Mouse (Mus musculus) embryonic facial prominence, embryonic 12.5 days (tissue): ENCODE data around the gene Snx13. TPM values are rescaled to one million over a fixed set of nuclear protein-coding genes. Genes with fewer than 3 reads are reported as not detected.

Source experiments
- ATAC-seq: fragments of 200-750 bp; cut with Nextera tagmentation; 2 replicates; pipeline ENCODE4 v1.8.0; 2017; ENCODE audit not compliant: insufficient number of reproducible peaks, insufficient read depth, low FRiP score, low TSS enrichment
- H3K27ac ChIP-seq: fragments of 300-500 bp; sonication (generic); 2 replicates; pipeline ENCODE4 v1.5.1; 2016; ENCODE audit warnings: mild to moderate bottlenecking
- H3K27me3 ChIP-seq: fragments of 300-500 bp; sonication (generic); 2 replicates; pipeline ENCODE4 v1.6.1; 2016; ENCODE audit warnings: mild to moderate bottlenecking, moderate library complexity
- H3K36me3 ChIP-seq: fragments of 300-500 bp; sonication (generic); 2 replicates; pipeline ENCODE4 v1.6.1; 2016; ENCODE audit warnings: mild to moderate bottlenecking
- H3K4me1 ChIP-seq: fragments of 300-500 bp; sonication (generic); 2 replicates; pipeline ENCODE4 v1.6.1; 2016
- H3K4me2 ChIP-seq: fragments of 300-500 bp; sonication (generic); replicated peaks from 2 replicates; pipeline ENCODE4 v1.6.1; 2016; ENCODE audit warnings: mild to moderate bottlenecking, moderate library complexity
- H3K4me3 ChIP-seq: fragments of 300-500 bp; sonication (generic); 2 replicates; pipeline ENCODE4 v1.5.1; 2016; ENCODE audit warnings: mild to moderate bottlenecking
- H3K9ac ChIP-seq: fragments of 300-500 bp; sonication (generic); 2 replicates; pipeline ENCODE4 v1.6.1; 2016; ENCODE audit warnings: mild to moderate bottlenecking, moderate library complexity
- H3K9me3 ChIP-seq: fragments of 300-500 bp; sonication (generic); 2 replicates; pipeline ENCODE4 v1.6.1; 2016; ENCODE audit warnings: mild to moderate bottlenecking, moderate library complexity
- WGBS: fragments of 180-500 bp; shearing (Covaris S2); methylation state at CpG from one replicate; pipeline ENCODE4 v1.1.7; 2016; 5-methylcytosine and 5-hydroxymethylcytosine counted together
- polyA plus RNA-seq: library from polyadenylated mRNA; unstranded; fragments of >200 nt; fragmentation: Nextera tagmentation; extraction: Ambion mirVana; gene quantifications from 2 replicates; pipeline ENCODE4 v1.2.1, GENCODE M21; 2016

Snx13 gene
- polyA plus RNA-seq, 1 experiment from 2014 or later: 22.7 TPM

GRCm38 (mm10) chr12:35050501-35050900, 3.5 kb downstream of the Snx13 start:
- WGBS: 74% methylated on average over 3 of the region's 3 CpGs
- Histone ChIP-seq H3K4me1 (peaks cover 11% of the 10 kb centered on the region), H3K9me3 (no peaks in the 10 kb centered on the region), H3K36me3 (no peaks in the 10 kb centered on the region), H3K4me3 (no peak overlapping the region), H3K9ac (no peak overlapping the region), H3K4me2 (no peak overlapping the region), H3K27ac (no peak overlapping the region), H3K27me3 (no peaks in the 10 kb centered on the region)
- no peak for ATAC-seq

- WGBS: 76% methylated on average over 7 of the region's 7 CpGs
- H3K27me3 ChIP-seq: no peaks in the 10 kb centered on the region
- ATAC-seq: no peak
- H3K36me3 ChIP-seq: no peaks in the 10 kb centered on the region
- peaks cover 11% of the 10 kb centered on the region for H3K4me1 ChIP-seq
- no peak overlapping the region for H3K27ac ChIP-seq
- H3K4me3 ChIP-seq: no peak overlapping the region
- H3K9ac ChIP-seq: no peak overlapping the region
- no peaks in the 10 kb centered on the region for H3K9me3 ChIP-seq
- H3K4me2 ChIP-seq: no peak overlapping the region
Observed at GRCm38 (mm10) chr12:35050964-35051758, 4.2 kb downstream of the Snx13 start.

- H3K27me3 ChIP-seq: no peaks in the 10 kb centered on the region
- no peaks in the 10 kb centered on the region for H3K9me3 ChIP-seq
- WGBS: 81% methylated on average over 6 of the region's 6 CpGs
- H3K4me3 ChIP-seq: no peak overlapping the region
- H3K27ac ChIP-seq: no peak overlapping the region
- 0 out of 2 replicates have a peak, but pooled peaks cover 2% of the 10 kb centered on the region for H3K36me3 ChIP-seq
- no peak for ATAC-seq
- no peak overlapping the region for H3K4me2 ChIP-seq
- H3K4me1 ChIP-seq: 0 out of 2 replicates have a peak, but pooled peaks cover 2% of the 10 kb centered on the region
- no peak overlapping the region for H3K9ac ChIP-seq
Observed at GRCm38 (mm10) chr12:35054420-35054819, 7.4 kb downstream of the Snx13 start.

- H3K9ac ChIP-seq: no peak overlapping the region
- ATAC-seq: no peak
- no peaks in the 10 kb centered on the region for H3K4me1 ChIP-seq
- H3K36me3 ChIP-seq: 0 out of 2 replicates have a peak, but pooled peaks cover 2% of the 10 kb centered on the region
- WGBS: 69% methylated on average over 7 of the region's 7 CpGs
- no peaks in the 10 kb centered on the region for H3K9me3 ChIP-seq
- no peak overlapping the region for H3K4me2 ChIP-seq
- no peaks in the 10 kb centered on the region for H3K27me3 ChIP-seq
- no peak overlapping the region for H3K27ac ChIP-seq
- H3K4me3 ChIP-seq: no peak overlapping the region
Observed at GRCm38 (mm10) chr12:35055114-35056095, 8.4 kb downstream of the Snx13 start.

- Histone ChIP-seq H3K9me3 (no peaks in the 10 kb centered on the region), H3K4me3 (no peak overlapping the region), H3K9ac (no peak overlapping the region), H3K36me3 (no peaks in the 10 kb centered on the region), H3K27ac (no peak overlapping the region), H3K4me2 (no peak overlapping the region), H3K27me3 (no peaks in the 10 kb centered on the region), H3K4me1 (no peaks in the 10 kb centered on the region)
- no peak for ATAC-seq
- 38% methylated on average over 3 of the region's 3 CpGs for WGBS
Observed at GRCm38 (mm10) chr12:35063697-35064468, 16.9 kb downstream of the Snx13 start.

- Histone ChIP-seq H3K9me3 (no peaks in the 10 kb centered on the region), H3K9ac (no peak overlapping the region), H3K4me2 (no peak overlapping the region), H3K4me3 (no peak overlapping the region), H3K27ac (no peak overlapping the region), H3K4me1 (no peaks in the 10 kb centered on the region), H3K36me3 (no peaks in the 10 kb centered on the region), H3K27me3 (no peaks in the 10 kb centered on the region)
- ATAC-seq: no peak
Observed at GRCm38 (mm10) chr12:35067621-35068020, 20.6 kb downstream of the Snx13 start.

- Histone ChIP-seq H3K27me3 (no peaks in the 10 kb centered on the region), H3K36me3 (no peaks in the 10 kb centered on the region)
- no peak for ATAC-seq
Observed at GRCm38 (mm10) chr12:35071336-35071735, 24.4 kb downstream of the Snx13 start.

GRCm38 (mm10) chr12:35072178-35072577, 25.2 kb downstream of the Snx13 start:
- ATAC-seq: no peak
- no peak overlapping the region for H3K27ac ChIP-seq
- no peaks in the 10 kb centered on the region for H3K4me1 ChIP-seq
- no peak overlapping the region for H3K9ac ChIP-seq
- H3K4me3 ChIP-seq: no peak overlapping the region
- H3K4me2 ChIP-seq: no peak overlapping the region
- no peaks in the 10 kb centered on the region for H3K27me3 ChIP-seq
- no peaks in the 10 kb centered on the region for H3K9me3 ChIP-seq
- no peaks in the 10 kb centered on the region for H3K36me3 ChIP-seq

More at GRCm38 (mm10) chr12:35071336-35071735, 24.4 kb downstream of the Snx13 start:
- Histone ChIP-seq H3K4me2 (no peak overlapping the region), H3K4me1 (no peaks in the 10 kb centered on the region), H3K9ac (no peak overlapping the region), H3K27ac (no peak overlapping the region), H3K4me3 (no peak overlapping the region), H3K9me3 (no peaks in the 10 kb centered on the region)

GRCm38 (mm10) chr12:35075993-35076392, 29.0 kb downstream of the Snx13 start:
- no peak for ATAC-seq
- H3K27ac ChIP-seq: no peak overlapping the region
- no peak overlapping the region for H3K4me3 ChIP-seq
- WGBS: 72% methylated on average over 3 of the region's 3 CpGs
- H3K27me3 ChIP-seq: no peaks in the 10 kb centered on the region
- H3K4me1 ChIP-seq: no peaks in the 10 kb centered on the region
- H3K36me3 ChIP-seq: no peaks in the 10 kb centered on the region
- H3K9me3 ChIP-seq: no peaks in the 10 kb centered on the region
- H3K4me2 ChIP-seq: no peak overlapping the region
- no peak overlapping the region for H3K9ac ChIP-seq

- Histone ChIP-seq H3K27me3 (no peaks in the 10 kb centered on the region), H3K27ac (no peak overlapping the region), H3K4me2 (no peak overlapping the region), H3K4me1 (no peaks in the 10 kb centered on the region), H3K9me3 (no peaks in the 10 kb centered on the region), H3K9ac (no peak overlapping the region), H3K4me3 (no peak overlapping the region), H3K36me3 (0 out of 2 replicates have a peak, but pooled peaks cover 2% of the 10 kb centered on the region)
- 79% methylated on average over 3 of the region's 3 CpGs for WGBS
- no peak for ATAC-seq
Observed at GRCm38 (mm10) chr12:35123549-35123948, 76.6 kb downstream of the Snx13 start.

- no peak overlapping the region for H3K4me2 ChIP-seq
- peaks cover 2% of the 10 kb centered on the region; the same call in 1 of the 2 replicates for H3K36me3 ChIP-seq
- H3K4me3 ChIP-seq: no peak overlapping the region
- H3K9me3 ChIP-seq: no peaks in the 10 kb centered on the region
- no peak overlapping the region for H3K27ac ChIP-seq
- 84% methylated on average over 4 of the region's 4 CpGs for WGBS
- H3K9ac ChIP-seq: no peak overlapping the region
- H3K27me3 ChIP-seq: no peaks in the 10 kb centered on the region
- H3K4me1 ChIP-seq: 0 out of 2 replicates have a peak, but pooled peaks cover 4% of the 10 kb centered on the region
- no peak for ATAC-seq
Observed at GRCm38 (mm10) chr12:35153186-35153585, 106.2 kb downstream of the Snx13 start.
